Mouse (Mus musculus) spleen, adult 2 months (tissue): ENCODE measurements at regions not wholly inside any gene's neighbourhood (a gene's known extent, or its start where the extent isn't known, plus 50 kb on each side); places are given as distances from the start of the nearest gene placed in this dataset.

Experiments
- DNase-seq, 2 experiments: peaks; one replicate each; pipeline versions ENCODE4 v3.0.0 to v3.0.0-alpha.2; 2012 to 2021; ENCODE audit warnings: low spot score in 2 of 2, low read depth in 1 of 2
- H3K27ac ChIP-seq: fragments of 200-500 bp; 2 replicates; pipeline ENCODE4 v1.5.1; 2012; ENCODE audit warnings: low read length, inconsistent platforms; ENCODE audit not compliant: insufficient read depth
- H3K27me3 ChIP-seq: fragments of 200-500 bp; 2 replicates; pipeline ENCODE4 v1.6.1; 2012; ENCODE audit warnings: mild to moderate bottlenecking, moderate library complexity, low read length, inconsistent platforms; ENCODE audit not compliant: control insufficient read depth, insufficient read depth
- H3K36me3 ChIP-seq: fragments of 200-500 bp; 2 replicates; pipeline ENCODE4 v1.6.1; 2012; ENCODE audit warnings: mild to moderate bottlenecking, low read length, inconsistent platforms; ENCODE audit not compliant: control insufficient read depth, insufficient read depth
- H3K4me1 ChIP-seq: fragments of 200-500 bp; 2 replicates; pipeline ENCODE4 v1.6.1; 2011; ENCODE audit warnings: inconsistent platforms; ENCODE audit not compliant: control insufficient read depth, insufficient read depth, insufficient read length
- H3K4me3 ChIP-seq: fragments of 200-500 bp; 2 replicates; pipeline ENCODE4 v1.5.1; 2011; ENCODE audit warnings: mild to moderate bottlenecking, inconsistent platforms; ENCODE audit not compliant: insufficient read depth, insufficient read length; ENCODE audit errors: extremely low read depth
- CTCF ChIP-seq: fragments of 200-500 bp; IDR thresholded peaks from 2 replicates; pipeline ENCODE4 v1.5.1; 2011; ENCODE audit warnings: mild to moderate bottlenecking, inconsistent platforms; ENCODE audit not compliant: insufficient read depth, insufficient read length, insufficient replicate concordance; ENCODE audit errors: extremely low read depth
- POLR2A ChIP-seq: fragments of 200-500 bp; IDR thresholded peaks from 2 replicates; pipeline ENCODE4 v1.6.1; 2011; ENCODE audit warnings: low read depth, low read length, inconsistent platforms
- WGBS: fragments of 180-500 bp; shearing (Covaris S2); methylation state at CpG from one replicate; pipeline ENCODE4 v1.1.7; 2018; 5-methylcytosine and 5-hydroxymethylcytosine counted together

DNA sequence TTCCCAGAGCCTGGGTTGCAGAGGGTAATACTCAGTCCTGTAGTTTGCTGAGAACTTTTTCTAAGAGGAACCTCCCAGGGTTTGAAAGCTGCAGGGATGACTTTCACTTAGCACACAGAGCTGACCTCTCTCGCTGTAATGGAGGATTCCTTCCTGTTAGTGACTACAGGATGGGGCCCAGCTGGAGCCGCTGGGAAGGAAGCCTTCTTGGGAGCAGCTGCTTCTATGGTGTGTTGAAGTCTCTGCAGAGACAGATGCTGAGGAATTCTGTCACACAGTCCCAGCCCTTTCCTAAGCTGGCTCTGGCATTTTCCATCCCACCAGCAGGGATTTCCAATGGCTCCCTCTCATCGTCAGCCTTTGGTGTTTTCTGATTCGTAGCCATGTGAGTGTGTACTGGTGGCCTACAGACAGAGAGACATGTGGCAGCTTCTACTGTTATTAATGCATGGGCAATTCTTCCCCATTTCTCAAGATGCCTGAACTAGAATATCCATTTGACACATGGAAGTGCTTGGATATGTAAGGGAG is 90.9 kb downstream of the Gm26897 start:
- Histone ChIP-seq H3K4me3 (no peak overlapping the region), H3K36me3 (no peaks in the 10 kb centered on the region), H3K27ac (no peak overlapping the region), H3K27me3 (no peaks in the 10 kb centered on the region), H3K4me1 (no peaks in the 10 kb centered on the region)
- 54% methylated on average over 4 of the region's 4 CpGs for WGBS
- no peak for TF ChIP-seq POLR2A
- TF ChIP-seq CTCF, result no peak
- DNase-seq, result no peak

DNA sequence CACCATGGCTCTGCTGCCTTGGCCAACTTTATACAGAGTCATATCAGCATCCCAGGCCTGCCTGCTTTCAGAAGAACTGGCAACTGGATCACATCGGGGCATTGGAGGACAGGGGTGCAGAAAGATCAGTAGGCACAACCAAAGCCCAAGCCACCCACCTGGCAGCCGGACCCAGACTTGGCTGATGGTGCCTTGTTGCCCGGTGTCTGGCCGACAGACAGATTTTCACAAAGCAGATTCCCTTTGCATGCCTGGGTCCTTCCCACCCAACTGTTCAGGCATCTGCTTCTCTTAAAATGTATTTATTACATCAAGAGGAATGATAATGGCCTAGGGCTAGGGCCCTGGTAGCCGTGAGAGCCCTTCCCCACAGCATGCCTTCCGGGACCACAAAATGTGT is 96.2 kb downstream of the Gm26897 start:
- 93% methylated on average over 6 of the region's 6 CpGs for WGBS

DNA sequence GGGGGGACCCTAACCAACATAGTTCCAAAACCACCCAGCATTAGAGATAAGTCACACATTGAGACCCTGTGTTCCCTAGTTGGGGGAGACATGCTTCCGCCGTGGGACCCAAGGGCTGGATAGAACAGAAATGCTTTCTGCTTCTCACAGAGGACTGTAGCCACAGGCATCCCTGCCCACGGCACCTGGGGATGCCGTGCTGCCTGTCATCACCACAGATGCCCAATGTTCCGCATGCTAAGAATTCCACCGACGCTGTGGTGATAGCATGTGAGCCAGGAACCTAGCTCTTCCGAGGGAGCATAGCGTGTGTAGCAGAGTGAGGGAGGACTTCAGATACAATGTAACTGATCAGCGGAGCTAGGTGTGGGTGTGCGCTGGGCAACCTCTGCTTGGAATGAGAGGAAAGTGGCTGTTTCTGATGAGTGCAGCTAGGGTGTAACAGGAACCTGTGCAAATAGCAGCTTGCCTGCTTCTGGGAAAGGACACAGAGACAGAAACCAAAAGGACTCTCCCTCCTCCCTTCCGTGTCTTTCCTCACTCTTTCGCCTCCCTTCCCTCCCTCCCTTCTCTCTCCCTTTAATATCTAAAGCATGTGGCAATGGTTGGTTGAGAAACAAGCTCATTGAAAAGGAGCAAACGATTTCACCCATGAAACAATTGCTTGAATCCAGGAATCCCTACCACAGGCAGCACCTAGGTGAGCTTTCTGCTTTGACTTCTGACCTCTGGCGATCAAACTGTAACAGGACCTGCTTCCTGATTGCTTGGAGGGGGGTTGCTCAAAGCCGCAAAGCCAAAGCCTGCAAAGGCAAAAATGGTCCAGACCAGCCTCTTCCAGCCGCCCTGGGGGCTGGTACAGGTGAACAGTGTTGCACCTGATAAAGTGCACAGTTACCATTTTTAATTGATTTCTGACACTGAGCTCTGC is 102.3 kb downstream of the Gm26897 start:
- WGBS, result 63% methylated on average over 17 of the region's 17 CpGs
- TF ChIP-seq POLR2A, result no peak
- TF ChIP-seq CTCF, result no peak
- Histone ChIP-seq H3K27ac (no peak overlapping the region), H3K4me1 (no peaks in the 10 kb centered on the region), H3K36me3 (no peaks in the 10 kb centered on the region), H3K4me3 (no peak overlapping the region), H3K27me3 (no peaks in the 10 kb centered on the region)
- DNase-seq, result no peak

More for the DNA sequence above, 96.2 kb downstream of the Gm26897 start:
- Histone ChIP-seq H3K4me3 (no peak overlapping the region), H3K27ac (no peak overlapping the region), H3K4me1 (no peaks in the 10 kb centered on the region), H3K36me3 (no peaks in the 10 kb centered on the region), H3K27me3 (no peaks in the 10 kb centered on the region)
- TF ChIP-seq CTCF (no peak), POLR2A (no peak)
- no peak for DNase-seq

DNA sequence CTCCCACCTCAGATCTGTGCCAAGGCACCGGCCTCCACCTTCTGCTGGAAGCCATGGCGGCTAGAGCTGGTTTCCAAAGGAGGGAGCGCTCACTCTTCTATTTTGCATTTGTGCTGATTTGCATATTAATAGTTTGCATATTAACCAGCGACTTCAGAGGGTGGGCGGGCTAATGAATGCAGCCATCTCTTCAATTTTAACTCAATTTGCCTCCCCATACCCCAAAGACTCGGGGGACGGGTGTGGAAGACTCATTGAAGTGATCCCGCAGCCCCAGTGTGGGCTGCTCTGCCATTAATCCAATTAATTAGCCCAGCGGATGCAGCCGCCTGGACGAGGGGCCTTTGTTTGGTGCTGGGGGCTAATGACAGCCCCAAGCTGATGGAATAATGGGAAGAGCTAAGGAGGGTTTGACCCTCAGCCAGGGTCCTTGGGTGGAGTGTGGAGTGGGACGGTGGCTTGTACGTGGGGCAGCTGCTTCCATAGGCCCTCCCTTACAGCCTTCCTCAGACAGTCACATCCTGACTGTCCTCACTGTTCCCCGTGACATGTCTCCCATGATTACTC is 103.0 kb downstream of the Gm26897 start:
- no peak for TF ChIP-seq CTCF
- TF ChIP-seq POLR2A, result no peak
- Histone ChIP-seq H3K4me1 (no peaks in the 10 kb centered on the region), H3K27ac (no peak overlapping the region), H3K4me3 (no peak overlapping the region), H3K36me3 (no peaks in the 10 kb centered on the region), H3K27me3 (no peaks in the 10 kb centered on the region)
- DNase-seq, result no peak
- 74% methylated on average over 14 of the region's 14 CpGs for WGBS

DNA sequence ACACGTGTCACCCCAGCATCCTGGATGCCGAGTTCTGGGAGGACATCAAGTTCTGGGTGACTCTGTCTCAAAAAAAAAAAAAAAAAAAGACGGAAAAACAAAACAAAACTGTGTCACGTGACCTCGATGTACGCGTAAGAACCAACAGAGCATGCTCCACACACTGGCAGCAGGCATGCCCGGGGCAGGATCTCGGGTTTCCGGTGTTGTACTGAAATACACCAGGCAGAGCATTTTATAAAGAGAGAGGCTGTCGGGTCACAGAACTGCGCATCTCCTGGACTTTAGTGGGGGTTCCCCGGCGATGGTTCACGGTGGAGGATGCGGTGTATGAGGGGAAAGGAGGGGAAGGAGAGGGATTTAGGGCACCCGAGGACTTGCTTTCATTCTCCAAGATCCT is 108.7 kb downstream of the Gm26897 start:
- TF ChIP-seq POLR2A, result no peak
- TF ChIP-seq CTCF, result no peak
- no peaks in the 10 kb centered on the region for H3K27me3 ChIP-seq
- WGBS, result 39% methylated on average over 17 of the region's 17 CpGs
- H3K4me3 ChIP-seq, result no peak overlapping the region
- no peak overlapping the region for H3K27ac ChIP-seq
- no peaks in the 10 kb centered on the region for H3K36me3 ChIP-seq
- peak in 1 of 2 experiments; percentile 7 for DNase-seq
- H3K4me1 ChIP-seq, result no peaks in the 10 kb centered on the region

DNA sequence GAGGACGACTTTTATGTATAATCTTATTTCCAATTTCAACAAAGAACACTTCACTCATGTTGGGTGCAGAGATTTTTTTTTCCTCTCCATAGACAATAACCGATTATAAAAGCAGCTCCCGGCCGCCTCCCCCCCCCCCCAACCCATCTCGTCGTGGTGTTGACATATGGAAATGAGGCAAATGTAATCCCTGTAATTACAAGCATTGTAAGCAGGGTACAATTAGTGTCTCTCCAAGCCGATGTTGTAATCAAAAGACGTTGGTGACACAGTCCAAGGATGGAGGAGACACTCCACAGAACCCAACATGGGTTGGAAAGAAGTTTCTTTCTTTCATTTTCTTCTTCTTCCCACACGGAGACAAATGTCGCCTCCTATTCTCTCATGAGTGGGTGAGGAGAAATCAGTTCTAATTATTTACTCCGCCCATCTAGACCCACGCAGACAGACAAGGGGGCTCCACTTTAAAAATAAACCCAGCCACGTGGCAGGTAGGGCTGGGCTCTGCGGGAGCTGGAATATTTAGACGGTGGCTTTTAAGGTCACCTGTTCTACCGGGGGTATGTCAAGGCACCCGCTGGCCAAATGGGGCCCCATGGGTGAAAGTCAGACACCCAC is 110.0 kb downstream of the Gm26897 start:
- 66% methylated on average over 17 of the region's 17 CpGs for WGBS
- no peaks in the 10 kb centered on the region for H3K36me3 ChIP-seq

More for the DNA sequence above, 110.0 kb downstream of the Gm26897 start:
- no peaks in the 10 kb centered on the region for H3K27me3 ChIP-seq
- TF ChIP-seq CTCF, result no peak
- H3K4me3 ChIP-seq, result no peak overlapping the region
- no peaks in the 10 kb centered on the region for H3K4me1 ChIP-seq
- H3K27ac ChIP-seq, result no peak overlapping the region
- no peak for DNase-seq
